Mouse (Mus musculus) hematopoietic stem cell, adult 5-6 weeks (primary cell): ENCODE results near the gene Atg4b. TPM values are rescaled to one million over a fixed set of nuclear protein-coding genes. Genes with fewer than 3 reads are reported as not detected.
"Not testable (repeated sequence)": the region's sequence is repeated elsewhere in the genome, so short reads cannot be mapped to it uniquely, and the experiment has no call there.

ENCODE experiments used
- ATAC-seq, 2 experiments: fragments of 125-278 bp in 1 of 2; replicated peaks in 1 of 2; 2 replicates each; pipeline ENCODE4 v1.8.0; 2016 to 2017; ENCODE audit warnings: inconsistent platforms in 2 of 2, mild to moderate bottlenecking in 2 of 2, moderate number of reproducible peaks in 2 of 2, low read depth in 1 of 2, moderate TSS enrichment in 1 of 2; ENCODE audit not compliant: low FRiP score in 2 of 2, poor library complexity in 2 of 2, severe bottlenecking in 2 of 2, insufficient read depth in 1 of 2, low TSS enrichment in 1 of 2
- total RNA-seq: library from RNA; stranded (forward); fragments of 172-1452, 232-1000 nt; gene quantifications from 2 replicates; pipeline ENCODE4 v1.2.3, GENCODE M21; 2017

Gene Atg4b
- total RNA-seq, 1 experiment from 2014 or later, result 83.3 TPM

GRCm38 (mm10) chr1:93835211-93835610 lies 83.9 kb downstream of the Atg4b start:
- ATAC-seq, result no peak

- ATAC-seq, result no peak
These were observed 84.7 kb downstream of the Atg4b start for GRCm38 (mm10) chr1:93835876-93836531.

- no peak for ATAC-seq
These were observed 85.2 kb downstream of the Atg4b start for GRCm38 (mm10) chr1:93836532-93836913.

GRCm38 (mm10) chr1:93837335-93837734 lies 86.0 kb downstream of the Atg4b start:
- ATAC-seq, result no peak

GRCm38 (mm10) chr1:93838569-93838968 lies 87.3 kb downstream of the Atg4b start:
- not testable (repeated sequence) for ATAC-seq

Other genes starting within 250 kb of the Atg4b start
- 0.99 and 3.4 TPM in 2 replicates for gene Farp2, start 239.4 kb upstream of the Atg4b start, total RNA-seq
- gene Stk25, start 92.8 kb upstream of the Atg4b start, total RNA-seq, result 47.5 and 59.3 TPM in 2 replicates
- 1.6 and 2.6 TPM in 2 replicates for gene Bok, start 65.8 kb upstream of the Atg4b start, total RNA-seq
- 19.9 and 25.1 TPM in 2 replicates for gene Thap4, start 3.4 kb downstream of the Atg4b start, total RNA-seq
- 184 and 237 TPM in 2 replicates for gene Dtymk, start 50.4 kb downstream of the Atg4b start, total RNA-seq
- 37.6 and 48.7 TPM in 2 replicates for gene Ing5, start 52.5 kb downstream of the Atg4b start, total RNA-seq
- 29.5 and 33.8 TPM in 2 replicates for gene D2hgdh, start 73.4 kb downstream of the Atg4b start, total RNA-seq
- not detected in 2 replicates for gene Gal3st2, start 109.8 kb downstream of the Atg4b start, total RNA-seq
- not detected in 2 replicates for gene Gal3st2b, start 166.8 kb downstream of the Atg4b start, total RNA-seq
- not detected in 2 replicates for gene Gal3st2c, start 239.0 kb downstream of the Atg4b start, total RNA-seq